In genomic region chr17:25462236-25462875, GRCm38 (mm10) we compare ENCODE assay signal across 11 mouse cellular contexts. TPM values are rescaled to one million over a fixed set of nuclear protein-coding genes. Genes with fewer than 3 reads are reported as not detected.
DNase-seq lines count a peak whose midpoint lies in the region; ATAC-seq and TF ChIP-seq lines count a peak whose summit lies in the region.
"Had no signal": no experiment of that assay in that cellular context is flagged by ENCODE, and none has a peak within 500 bp of the region (broad histone marks: within the 10 kb centered on the region; RNA-seq: fewer than 3 reads in every experiment).

No protein-coding gene starts in this region.

- ATAC-seq in kidney, embryonic 15.5 days (replicated peaks; ENCODE audit: low FRiP score): no peak; the same call in 1 of the 2 replicates
- ATAC-seq in embryonic facial prominence, embryonic 11.5 days (replicated peaks; ENCODE audit: insufficient number of reproducible peaks, low FRiP score, low TSS enrichment, low read depth): peak; percentile 76; the same call in 1 of the 2 replicates
- ATAC-seq in heart, postnatal 0 days (ENCODE audit: insufficient read depth, low read depth): peak; percentile 86
- ATAC-seq in midbrain, embryonic 12.5 days (ENCODE audit: low FRiP score, low read depth): peak; percentile 60

- no peak overlapping the region for H3K4me3 ChIP-seq in kidney, embryonic 15.5 days (replicated peaks)
- H3K4me3 ChIP-seq in embryonic facial prominence, embryonic 11.5 days (ENCODE audit: low read depth, low read length): no peak overlapping the region
- no peak overlapping the region for H3K4me3 ChIP-seq in heart, postnatal 0 days (ENCODE audit: low read depth, low read length)
- no peak overlapping the region for H3K4me3 ChIP-seq in midbrain, embryonic 12.5 days
- H3K4me3 ChIP-seq: liver, embryonic 15.5 days had no signal

- TF ChIP-seq CTCF in heart, postnatal 0 days (IDR thresholded peaks at IDR 0.05; ENCODE audit: low read depth): no peak

- H3K27me3 ChIP-seq in kidney, embryonic 15.5 days: no peaks in the 10 kb centered on the region
- no peaks in the 10 kb centered on the region for H3K27me3 ChIP-seq in embryonic facial prominence, embryonic 11.5 days (ENCODE audit: control insufficient read depth, insufficient read depth, low read length)
- no peaks in the 10 kb centered on the region for H3K27me3 ChIP-seq in heart, postnatal 0 days (ENCODE audit: control insufficient read depth, insufficient read depth, low read length)
- H3K27me3 ChIP-seq in midbrain, embryonic 12.5 days: no peaks in the 10 kb centered on the region; the same call in 1 of the 2 replicates
- H3K27me3 ChIP-seq: liver, embryonic 15.5 days had no signal

- WGBS in kidney, embryonic 15.5 days: 15% methylated on average over 9 of the region's 9 CpGs
- WGBS in embryonic facial prominence, embryonic 11.5 days: 36% methylated on average over 9 of the region's 9 CpGs
- WGBS in heart, postnatal 0 days: 11% methylated on average over 9 of the region's 9 CpGs
- 30% methylated on average over 9 of the region's 9 CpGs for WGBS in midbrain, embryonic 12.5 days

- peak overlapping the region; percentile 57 for H3K27ac ChIP-seq in kidney, embryonic 15.5 days
- no peak overlapping the region for H3K27ac ChIP-seq in embryonic facial prominence, embryonic 11.5 days (replicated peaks; ENCODE audit: low read depth, low read length)
- H3K27ac ChIP-seq in heart, postnatal 0 days (ENCODE audit: low read depth): peak overlapping the region; percentile 89
- H3K27ac ChIP-seq in midbrain, embryonic 12.5 days (replicated peaks): no peak overlapping the region
- H3K27ac ChIP-seq: liver, embryonic 15.5 days had no signal

- no peak for DNase-seq in kidney, postnatal 36 days
- peak; percentile 15 for DNase-seq in embryonic facial prominence, embryonic 11.5 days (ENCODE audit: low spot score)
- DNase-seq in heart, postnatal 0 days (ENCODE audit: low spot score): peak; percentile 51
- no peak for DNase-seq in layer of hippocampus, postnatal 25 days (ENCODE audit: extremely low spot score in 1 of 2, low spot score in 1 of 2)
- no peak for DNase-seq in cerebellum, postnatal 14 days
- DNase-seq in layer of hippocampus, adult 8-10 months (ENCODE audit: low spot score in 2 of 2): no peak

- peaks cover 18% of the 10 kb centered on the region; the same call in 1 of the 2 replicates for H3K4me1 ChIP-seq in kidney, embryonic 15.5 days
- H3K4me1 ChIP-seq in embryonic facial prominence, embryonic 11.5 days (ENCODE audit: control insufficient read depth, insufficient read depth, low read length): no peaks in the 10 kb centered on the region
- H3K4me1 ChIP-seq in heart, postnatal 0 days (ENCODE audit: control insufficient read depth, insufficient read depth): peaks cover 20% of the 10 kb centered on the region
- peaks cover 13% of the 10 kb centered on the region for H3K4me1 ChIP-seq in midbrain, embryonic 12.5 days

- no peak for TF ChIP-seq EP300 in heart, postnatal 0 days (IDR thresholded peaks at IDR 0.05; ENCODE audit: low read depth)

- no peaks in the 10 kb centered on the region for H3K36me3 ChIP-seq in kidney, embryonic 15.5 days
- no peaks in the 10 kb centered on the region for H3K36me3 ChIP-seq in embryonic facial prominence, embryonic 11.5 days (replicated peaks; ENCODE audit: control insufficient read depth, insufficient read depth, low read depth, low read length)
- no peaks in the 10 kb centered on the region for H3K36me3 ChIP-seq in heart, postnatal 0 days (replicated peaks; ENCODE audit: control insufficient read depth, insufficient read depth, low read length)
- no peaks in the 10 kb centered on the region for H3K36me3 ChIP-seq in midbrain, embryonic 12.5 days
- H3K36me3 ChIP-seq: liver, embryonic 15.5 days had no signal

- no peak overlapping the region for H3K9ac ChIP-seq in kidney, embryonic 15.5 days
- no peak overlapping the region for H3K9ac ChIP-seq in embryonic facial prominence, embryonic 11.5 days (replicated peaks; ENCODE audit: low read length)
- H3K9ac ChIP-seq in heart, postnatal 0 days (replicated peaks; ENCODE audit: low read depth, low read length): 0 out of 2 replicates have a peak overlapping the region, but pooled peaks have one; percentile 37
- no peak overlapping the region for H3K9ac ChIP-seq in midbrain, embryonic 12.5 days (replicated peaks)
- H3K9ac ChIP-seq: liver, embryonic 15.5 days had no signal

- H3K9me3 ChIP-seq in kidney, embryonic 15.5 days (replicated peaks): no peaks in the 10 kb centered on the region
- no peaks in the 10 kb centered on the region for H3K9me3 ChIP-seq in embryonic facial prominence, embryonic 11.5 days (replicated peaks; ENCODE audit: control insufficient read depth, low read length)
- no peaks in the 10 kb centered on the region for H3K9me3 ChIP-seq in heart, postnatal 0 days (replicated peaks; ENCODE audit: control insufficient read depth, low read length)
- H3K9me3 ChIP-seq in midbrain, embryonic 12.5 days: 0 out of 2 replicates have a peak, but pooled peaks cover 2% of the 10 kb centered on the region
- H3K9me3 ChIP-seq: liver, embryonic 15.5 days had no signal

- H3K4me2 ChIP-seq in kidney, embryonic 15.5 days: no peak overlapping the region
- no peak overlapping the region for H3K4me2 ChIP-seq in embryonic facial prominence, embryonic 11.5 days (ENCODE audit: low read depth, low read length)
- no peak overlapping the region for H3K4me2 ChIP-seq in heart, postnatal 0 days (ENCODE audit: low read depth, low read length)
- H3K4me2 ChIP-seq in midbrain, embryonic 12.5 days (replicated peaks): no peak overlapping the region
- H3K4me2 ChIP-seq: liver, embryonic 15.5 days had no signal

RNA-seq across cellular contexts. Expression of gene Tekt4, which starts 7.9 kb away (rescaled TPM):
- polyA plus RNA-seq in kidney, embryonic 15.5 days (2015; fragmentation: Nextera tagmentation; extraction: Ambion mirVana): not detected in 2 replicates
- not detected in 2 replicates for polyA plus RNA-seq in embryonic facial prominence, embryonic 11.5 days (2014; fragmentation: Nextera tagmentation; extraction: Ambion mirVana)
- total RNA-seq in heart, postnatal 0 days (2014; rRNA removed; ENCODE audit: low replicate concordance): 1.3 TPM in 1 of 2 replicates, not detected in the other
- 0.23 and 1.1 TPM in 2 replicates for polyA plus RNA-seq in heart, postnatal 0 days (2015; fragmentation: Nextera tagmentation; extraction: Ambion mirVana)
- polyA plus RNA-seq in midbrain, embryonic 12.5 days (2016; fragmentation: Nextera tagmentation; extraction: Ambion mirVana): 0.14 and 0.22 TPM in 2 replicates
- 1 to 10 TPM; 1.7 to 2.4 TPM for total RNA-seq in layer of hippocampus, postnatal 25 days (2021)
- 1 to 10 TPM in 3 of 4 experiments, under 1 TPM in 1; 0.96 to 1.8 (median 1.2) TPM for total RNA-seq in layer of hippocampus, adult 8-10 months (2022)
- total RNA-seq: gastrocnemius, postnatal 4 days had no signal
- polyA plus RNA-seq: liver, embryonic 15.5 days; small intestine, adult 2 months had no signal

RNA-seq across cellular contexts. Expression of gene Cacna1h, which starts 28.8 kb away (rescaled TPM):
- polyA plus RNA-seq in kidney, embryonic 15.5 days (2015; fragmentation: Nextera tagmentation; extraction: Ambion mirVana): 2.8 and 3.4 TPM in 2 replicates
- polyA plus RNA-seq in embryonic facial prominence, embryonic 11.5 days (2014; fragmentation: Nextera tagmentation; extraction: Ambion mirVana): 3.7 TPM in 2 replicates
- total RNA-seq in heart, postnatal 0 days (2014; rRNA removed; ENCODE audit: low replicate concordance): 39.2 and 65.9 TPM in 2 replicates
- polyA plus RNA-seq in heart, postnatal 0 days (2015; fragmentation: Nextera tagmentation; extraction: Ambion mirVana): 3.1 and 3.4 TPM in 2 replicates
- polyA plus RNA-seq in midbrain, embryonic 12.5 days (2016; fragmentation: Nextera tagmentation; extraction: Ambion mirVana): 9.7 and 10.4 TPM in 2 replicates
- total RNA-seq in layer of hippocampus, postnatal 25 days (2021): 100 to 1,000 TPM in 1 of 2 experiments, 10 to 100 TPM in 1; 91.0 to 119 TPM
- 100 to 1,000 TPM in 2 of 4 experiments, 10 to 100 TPM in 2; 92.8 to 120 (median 105) TPM for total RNA-seq in layer of hippocampus, adult 8-10 months (2022)

RNA-seq across cellular contexts. Expression of gene Sstr5, which starts 34.7 kb away (rescaled TPM):
- not detected in 2 replicates for polyA plus RNA-seq in kidney, embryonic 15.5 days (2015; fragmentation: Nextera tagmentation; extraction: Ambion mirVana)
- 0.14 and 0.18 TPM in 2 replicates for polyA plus RNA-seq in embryonic facial prominence, embryonic 11.5 days (2014; fragmentation: Nextera tagmentation; extraction: Ambion mirVana)
- total RNA-seq in heart, postnatal 0 days (2014; rRNA removed; ENCODE audit: low replicate concordance): 0.12 TPM in 1 of 2 replicates, not detected in the other
- not detected in 2 replicates for polyA plus RNA-seq in heart, postnatal 0 days (2015; fragmentation: Nextera tagmentation; extraction: Ambion mirVana)
- polyA plus RNA-seq in midbrain, embryonic 12.5 days (2016; fragmentation: Nextera tagmentation; extraction: Ambion mirVana): 0.11 TPM in 1 of 2 replicates, not detected in the other
- under 1 TPM in 1 of 2 experiments, not detected in 1; 0.15 TPM for total RNA-seq in layer of hippocampus, postnatal 25 days (2021)
- under 1 TPM in 3 of 4 experiments, not detected in 1; 0.10 to 0.20 (median 0.18) TPM for total RNA-seq in layer of hippocampus, adult 8-10 months (2022)
- total RNA-seq: gastrocnemius, postnatal 4 days had no signal
- polyA plus RNA-seq: liver, embryonic 15.5 days had no signal

Comparison
In these comparisons a context has a peak if more than half of its experiments do, and no peak if none do; other contexts are left out.
1. H3K27ac ChIP-seq: peak in kidney, embryonic 15.5 days (single experiment) and heart, postnatal 0 days (single experiment); none in embryonic facial prominence, embryonic 11.5 days (single experiment) and midbrain, embryonic 12.5 days (single experiment).
2. DNase-seq: peak in embryonic facial prominence, embryonic 11.5 days (single experiment) and heart, postnatal 0 days (single experiment); none in kidney, postnatal 36 days (0 of 2), layer of hippocampus, postnatal 25 days (0 of 2), cerebellum, postnatal 14 days (0 of 2) and layer of hippocampus, adult 8-10 months (0 of 2).